7 mouse cellular contexts compared by ENCODE assay signal in genomic region chr5:130080051-130080681, GRCm38 (mm10). TPM values are rescaled to one million over a fixed set of nuclear protein-coding genes. Genes with fewer than 3 reads are reported as not detected.
DNase-seq lines count a peak whose midpoint lies in the region; ATAC-seq and TF ChIP-seq lines count a peak whose summit lies in the region.

No protein-coding gene starts in this region.

- H3K27me3 ChIP-seq in lung, postnatal 0 days (replicated peaks; ENCODE audit: insufficient read depth, low read length), result no peaks in the 10 kb centered on the region
- H3K27me3 ChIP-seq in hindbrain, embryonic 15.5 days, result no peaks in the 10 kb centered on the region
- H3K27me3 ChIP-seq in midbrain, embryonic 15.5 days (replicated peaks), result no peaks in the 10 kb centered on the region

- intact Hi-C loops in left cerebral cortex, postnatal 14 days (cut with DNase I), result no loop called here

- ATAC-seq in lung, postnatal 0 days, result no peak
- peak; percentile 2; the same call in 1 of the 2 replicates for ATAC-seq in hindbrain, embryonic 15.5 days (ENCODE audit: low FRiP score, low read depth)
- ATAC-seq in midbrain, embryonic 15.5 days (replicated peaks), result no peak

- peak overlapping the region; percentile 71 for H3K4me3 ChIP-seq in lung, postnatal 0 days (ENCODE audit: low read depth, low read length)
- H3K4me3 ChIP-seq in hindbrain, embryonic 15.5 days, result peak overlapping the region; percentile 84
- peak overlapping the region; percentile 80 for H3K4me3 ChIP-seq in midbrain, embryonic 15.5 days

- H3K9ac ChIP-seq in lung, postnatal 0 days (replicated peaks; ENCODE audit: low read depth), result peak overlapping the region; percentile 59
- H3K9ac ChIP-seq in hindbrain, embryonic 15.5 days, result peak overlapping the region; percentile 90
- peak overlapping the region; percentile 89 for H3K9ac ChIP-seq in midbrain, embryonic 15.5 days

- TF ChIP-seq CTCF in lung, postnatal 0 days (IDR thresholded peaks at IDR 0.05), result peak; percentile 34; the same call in 1 of the 2 replicates

- DNase-seq in lung, postnatal 0 days (ENCODE audit: low spot score), result no peak
- DNase-seq in lung, postnatal 25 days (ENCODE audit: low spot score), result no peak
- DNase-seq in embryo, embryonic 11 days, result peak; percentile 32
- no peak for DNase-seq in adrenal gland, adult 18-20 months (ENCODE audit: low spot score in 2 of 2)
- no peak for DNase-seq in left cerebral cortex, postnatal 14 days (ENCODE audit: low spot score in 2 of 2)

- no peaks in the 10 kb centered on the region for H3K4me1 ChIP-seq in lung, postnatal 0 days (ENCODE audit: insufficient read depth, low read depth, low read length)
- peaks cover 17% of the 10 kb centered on the region for H3K4me1 ChIP-seq in hindbrain, embryonic 15.5 days (replicated peaks)
- peaks cover 12% of the 10 kb centered on the region for H3K4me1 ChIP-seq in midbrain, embryonic 15.5 days

- WGBS in lung, postnatal 0 days, result 74% methylated on average over 16 of the region's 16 CpGs
- 71% methylated on average over 16 of the region's 16 CpGs for WGBS in hindbrain, embryonic 15.5 days
- WGBS in midbrain, embryonic 15.5 days, result 77% methylated on average over 16 of the region's 16 CpGs

- H3K9me3 ChIP-seq in lung, postnatal 0 days (ENCODE audit: low read length), result no peaks in the 10 kb centered on the region
- H3K9me3 ChIP-seq in hindbrain, embryonic 15.5 days, result no peaks in the 10 kb centered on the region
- H3K9me3 ChIP-seq in midbrain, embryonic 15.5 days, result no peaks in the 10 kb centered on the region

- TF ChIP-seq EP300 in lung, postnatal 0 days (IDR thresholded peaks at IDR 0.05), result no peak

- H3K36me3 ChIP-seq in lung, postnatal 0 days (ENCODE audit: insufficient read depth, low read length), result no peaks in the 10 kb centered on the region
- H3K36me3 ChIP-seq in hindbrain, embryonic 15.5 days, result 0 out of 2 replicates have a peak, but pooled peaks cover 4% of the 10 kb centered on the region
- H3K36me3 ChIP-seq in midbrain, embryonic 15.5 days (replicated peaks), result no peaks in the 10 kb centered on the region; the same call in 1 of the 2 replicates

- H3K27ac ChIP-seq in lung, postnatal 0 days (ENCODE audit: low read length), result no peak overlapping the region
- 0 out of 2 replicates have a peak overlapping the region, but pooled peaks have one; percentile 84 for H3K27ac ChIP-seq in hindbrain, embryonic 15.5 days (replicated peaks)
- no peak overlapping the region for H3K27ac ChIP-seq in midbrain, embryonic 15.5 days

- peak overlapping the region; percentile 96 for H3K4me2 ChIP-seq in lung, postnatal 0 days (replicated peaks; ENCODE audit: low read depth, low read length)
- H3K4me2 ChIP-seq in hindbrain, embryonic 15.5 days, result peak overlapping the region; percentile 59
- H3K4me2 ChIP-seq in midbrain, embryonic 15.5 days, result peak overlapping the region; percentile 61

RNA-seq across cellular contexts. Expression of gene Tpst1, which starts 7.0 kb away (rescaled TPM):
- polyA plus RNA-seq in lung, postnatal 0 days (2015; fragmentation: Nextera tagmentation; extraction: Ambion mirVana), result 31.5 and 36.9 TPM in 2 replicates
- 57.2 and 59.8 TPM in 2 replicates for polyA plus RNA-seq in hindbrain, embryonic 15.5 days (2015; fragmentation: Nextera tagmentation; extraction: Ambion mirVana)
- 54.7 and 59.4 TPM in 2 replicates for polyA plus RNA-seq in midbrain, embryonic 15.5 days (2015; fragmentation: Nextera tagmentation; extraction: Ambion mirVana)
- total RNA-seq in adrenal gland, adult 18-20 months (2021), result 10 to 100 TPM; 27.2 to 28.8 TPM
- total RNA-seq in left cerebral cortex, postnatal 14 days (2021), result 10 to 100 TPM; 36.1 to 40.8 TPM

RNA-seq across cellular contexts. Expression of gene Crcp, which starts 51.1 kb away (rescaled TPM):
- polyA plus RNA-seq in lung, postnatal 0 days (2015; fragmentation: Nextera tagmentation; extraction: Ambion mirVana), result 31.0 and 31.5 TPM in 2 replicates
- polyA plus RNA-seq in hindbrain, embryonic 15.5 days (2015; fragmentation: Nextera tagmentation; extraction: Ambion mirVana), result 82.2 and 83.2 TPM in 2 replicates
- polyA plus RNA-seq in midbrain, embryonic 15.5 days (2015; fragmentation: Nextera tagmentation; extraction: Ambion mirVana), result 88.6 and 91.3 TPM in 2 replicates
- total RNA-seq in adrenal gland, adult 18-20 months (2021), result 10 to 100 TPM; 26.0 to 40.2 TPM
- 10 to 100 TPM; 30.1 to 33.7 TPM for total RNA-seq in left cerebral cortex, postnatal 14 days (2021)

RNA-seq across cellular contexts. Expression of gene Asl, which starts 51.1 kb away (rescaled TPM):
- 27.3 and 29.7 TPM in 2 replicates for polyA plus RNA-seq in lung, postnatal 0 days (2015; fragmentation: Nextera tagmentation; extraction: Ambion mirVana)
- polyA plus RNA-seq in hindbrain, embryonic 15.5 days (2015; fragmentation: Nextera tagmentation; extraction: Ambion mirVana), result 37.4 and 39.5 TPM in 2 replicates
- polyA plus RNA-seq in midbrain, embryonic 15.5 days (2015; fragmentation: Nextera tagmentation; extraction: Ambion mirVana), result 40.1 and 42.4 TPM in 2 replicates
- total RNA-seq in adrenal gland, adult 18-20 months (2021), result 100 to 1,000 TPM in 1 of 2 experiments, 10 to 100 TPM in 1; 80.6 to 121 TPM
- 10 to 100 TPM; 14.7 to 19.8 TPM for total RNA-seq in left cerebral cortex, postnatal 14 days (2021)
